Mouse (Mus musculus) CH12.LX (cell line): ENCODE results near the gene Cct8. TPM values are rescaled to one million over a fixed set of nuclear protein-coding genes. Genes with fewer than 3 reads are reported as not detected.
A peak's percentile ranks its signal among the peaks of the same experiment; 100 is the strongest.
"Not testable (repeated sequence)": the region's sequence is repeated elsewhere in the genome, so short reads cannot be mapped to it uniquely, and the experiment has no call there.

Experiments
- DNase-seq: peaks from one replicate; pipeline ENCODE4 v3.0.0-alpha.2; 2013; ENCODE audit errors: extremely low read depth
- H3K27ac ChIP-seq: 2 replicates; pipeline ENCODE4 v1.5.1; 2012; ENCODE audit warnings: low read depth, mild to moderate bottlenecking, control low read depth, moderate library complexity; ENCODE audit not compliant: insufficient read depth
- H3K27me3 ChIP-seq: replicated peaks from 2 replicates; pipeline ENCODE3; 2012; ENCODE audit warnings: inconsistent platforms
- H3K36me3 ChIP-seq, 2 experiments: replicated peaks in 1 of 2; 2 replicates each; pipeline versions ENCODE3 to v1.6.1; 2012; ENCODE audit warnings: inconsistent platforms in 1 of 2, low read length in 1 of 2, mild to moderate bottlenecking in 1 of 2, mixed read lengths in 1 of 2, moderate library complexity in 1 of 2; ENCODE audit not compliant: control insufficient read depth in 1 of 2, insufficient read depth in 1 of 2
- H3K4me1 ChIP-seq, 2 experiments: 2 replicates each; pipeline ENCODE4 v1.6.1; 2012; ENCODE audit warnings: inconsistent platforms in 1 of 2, moderate library complexity in 1 of 2; ENCODE audit not compliant: insufficient read depth in 2 of 2, control insufficient read depth in 1 of 2
- H3K4me2 ChIP-seq: 2 replicates; pipeline ENCODE4 v1.6.1; 2012; ENCODE audit warnings: low read depth, mild to moderate bottlenecking, control low read depth; ENCODE audit not compliant: poor library complexity, insufficient read depth, severe bottlenecking
- H3K4me3 ChIP-seq, 3 experiments: fragments of 150-350 bp in 1 of 3; sonication (generic) in 1 of 3; replicated peaks in 1 of 3; 2 replicates each; pipeline versions ENCODE3 to v1.5.1; 2011 to 2012; ENCODE audit warnings: low read depth in 2 of 3, low read length in 2 of 3, mild to moderate bottlenecking in 2 of 3, moderate library complexity in 2 of 3, control low read depth in 1 of 3, improper control_type of control experiment in 1 of 3, inconsistent platforms in 1 of 3, mixed read lengths in 1 of 3; ENCODE audit not compliant: poor library complexity in 1 of 3
- H3K79me2 ChIP-seq: replicated peaks from 2 replicates; pipeline ENCODE4 v1.6.1; 2012; ENCODE audit warnings: mild to moderate bottlenecking, moderate library complexity; ENCODE audit not compliant: control insufficient read depth, poor library complexity, insufficient read depth, severe bottlenecking; ENCODE audit errors: extremely low read depth
- H3K9ac ChIP-seq: 2 replicates; pipeline ENCODE4 v1.6.1; 2012; ENCODE audit warnings: low read depth, mild to moderate bottlenecking, control low read depth, moderate library complexity; ENCODE audit not compliant: insufficient read depth
- H3K9me3 ChIP-seq: replicated peaks from 2 replicates; pipeline ENCODE3; 2012; ENCODE audit warnings: low read length, inconsistent platforms, mixed read lengths
- EP300 ChIP-seq: IDR thresholded peaks from 2 replicates; pipeline ENCODE4 v1.6.1; 2011; ENCODE audit warnings: low read length, improper control_type of control experiment
- MAFK ChIP-seq: IDR thresholded peaks from 2 replicates; pipeline ENCODE4 v1.6.1; 2011; ENCODE audit warnings: low read length, improper control_type of control experiment; ENCODE audit not compliant: insufficient replicate concordance
- MAX ChIP-seq: IDR thresholded peaks from 2 replicates; pipeline ENCODE4 v1.6.1; 2011; ENCODE audit warnings: low read length, improper control_type of control experiment
- NELFE ChIP-seq: IDR thresholded peaks from 2 replicates; pipeline ENCODE4 v1.6.1; 2011; ENCODE audit warnings: low read depth, low read length, improper control_type of control experiment
- NRF1 ChIP-seq: IDR thresholded peaks from 2 replicates; pipeline ENCODE4 v1.6.1; 2014; ENCODE audit warnings: low read depth, mild to moderate bottlenecking, inconsistent platforms, low read length, improper control_type of control experiment, moderate library complexity
- POLR2AphosphoS2 ChIP-seq: IDR thresholded peaks from 2 replicates; pipeline ENCODE4 v1.6.1; 2011; ENCODE audit warnings: low read depth, low read length, improper control_type of control experiment
- SIN3A ChIP-seq: IDR thresholded peaks from 2 replicates; pipeline ENCODE4 v1.6.1; 2012; ENCODE audit warnings: low read length, improper control_type of control experiment, inconsistent platforms
- TCF12 ChIP-seq: IDR thresholded peaks from 2 replicates; pipeline ENCODE4 v1.6.1; 2014; ENCODE audit warnings: low read depth, mild to moderate bottlenecking, inconsistent platforms, low read length, improper control_type of control experiment
- ZKSCAN1 ChIP-seq: IDR thresholded peaks from 2 replicates; pipeline ENCODE4 v1.6.1; 2012; ENCODE audit warnings: low read depth, inconsistent platforms, low read length, improper control_type of control experiment, borderline replicate concordance
- ZNF384 ChIP-seq: IDR thresholded peaks from 2 replicates; pipeline ENCODE4 v1.6.1; 2012; ENCODE audit warnings: low read depth, low read length, improper control_type of control experiment, inconsistent platforms
- dilution Hi-C: fragments of 300-500 bp; cut with MboI; formaldehyde crosslinking; loops from 2 replicates; pipeline ENCODE4 v1.14.3; 2020; ENCODE audit warnings: low sequenced_read_pairs; ENCODE audit not compliant: extremely low pct_unique_long_range_greater_than_20kb, extremely low pct_ligation_motif_present
- in situ Hi-C: fragments of 300-500 bp; cut with MboI; formaldehyde crosslinking; loops from 3 replicates; pipeline ENCODE4 v1.14.3; 2019; ENCODE audit warnings: low sequenced_read_pairs, low pct_ligation_motif_present, low pct_unique_long_range_greater_than_20kb, mixed read lengths
- polyA plus RNA-seq: library from polyadenylated mRNA; unstranded; fragments of >175 nt; gene quantifications from 2 replicates; pipeline ENCODE4 v1.2.1, GENCODE M21; 2012; ENCODE audit warnings: low read depth; ENCODE audit not compliant: insufficient read length
- total RNA-seq, 2 experiments: library from RNA; depleted of rRNA; stranded (reverse); fragments of 300-350 nt in 1 of 2; fragments of >200 nt in 1 of 2; gene quantifications; 2 replicates each; pipeline ENCODE4 v1.2.3; 2012 to 2014

The Cct8 gene
- total and polyA plus RNA-seq, 3 experiments, result 350 to 1,169 (median 863) TPM

DNA sequence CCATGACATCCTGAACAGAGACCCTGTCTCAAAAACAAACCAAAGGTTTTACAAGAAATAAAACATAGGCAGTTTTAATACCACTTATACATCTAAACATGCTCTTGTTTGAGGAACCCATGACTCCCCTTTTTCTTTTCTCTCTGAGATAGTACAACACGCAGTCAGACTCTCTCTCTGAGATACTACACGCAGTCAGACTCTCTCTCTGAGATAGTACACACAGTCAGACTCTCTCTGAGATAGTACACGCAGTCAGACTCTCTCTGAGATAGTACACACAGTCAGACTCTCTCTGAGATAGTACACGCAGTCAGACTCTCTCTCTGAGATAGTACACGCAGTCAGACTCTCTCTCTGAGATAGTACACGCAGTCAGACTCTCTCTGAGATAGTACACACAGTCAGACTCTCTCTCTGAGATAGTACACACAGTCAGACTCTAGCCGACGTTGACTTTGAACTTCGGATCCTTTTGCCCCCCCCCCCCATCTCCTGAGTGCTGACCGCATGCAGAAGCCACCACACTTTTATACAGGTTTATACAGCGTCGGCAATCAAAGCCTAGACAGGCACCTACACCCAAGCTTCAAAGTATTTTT lies 3.4 kb downstream of the Cct8 start:
- Histone ChIP-seq H3K79me2 (peaks cover 59% of the 10 kb centered on the region), H3K4me1 (peaks cover 5 to 21% of the 10 kb centered on the region in 2 experiments; a peak in 3 of 4 replicates)
- H3K4me3 ChIP-seq, in situ Hi-C loops, dilution Hi-C loops, DNase-seq, H3K9ac ChIP-seq: not testable (repeated sequence)
- peak; percentile 79 for TF ChIP-seq ZKSCAN1
- TF ChIP-seq, all 38 proteins: peak for 1; not testable (repeated sequence) for 37
- H3K4me2 ChIP-seq, H3K27ac ChIP-seq, H3K27me3 ChIP-seq, H3K9me3 ChIP-seq: not testable (repeated sequence)
- H3K36me3 ChIP-seq, result peaks cover 52 to 67% of the 10 kb centered on the region in 2 experiments

DNA sequence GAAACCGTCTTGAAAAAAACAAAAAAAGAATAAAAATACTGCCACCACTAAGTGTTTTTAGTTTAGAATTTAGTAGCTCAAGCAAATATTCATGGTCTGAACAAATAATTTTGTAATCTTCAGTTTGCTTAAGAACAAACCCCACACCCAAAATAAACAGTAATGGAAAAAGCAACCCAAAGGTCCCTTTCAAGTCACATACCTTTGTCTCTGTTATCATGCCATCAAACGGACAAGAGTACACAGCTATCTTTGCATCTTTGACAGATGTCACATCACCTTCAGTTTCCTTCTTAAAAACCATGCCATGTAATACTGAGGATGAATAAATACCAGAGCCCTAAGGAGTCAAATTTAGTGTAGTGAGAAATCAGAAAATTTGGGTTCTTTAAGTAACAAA lies 7.1 kb downstream of the Cct8 start:
- no peak overlapping the region for H3K9ac ChIP-seq
- no peak for DNase-seq
- H3K4me3 ChIP-seq, result no peak overlapping the region
- dilution Hi-C loops (no loop called here), in situ Hi-C loops (no loop called here)
- H3K36me3 ChIP-seq, result peaks cover 76 to 93% of the 10 kb centered on the region in 2 experiments
- no peak overlapping the region for H3K27ac ChIP-seq
- H3K4me1 ChIP-seq, result peaks cover 3 to 17% of the 10 kb centered on the region in 2 experiments; a peak in 3 of 4 replicates
- TF ChIP-seq POLR2AphosphoS2 (0 out of 2 replicates have a peak, but pooled peaks have one; percentile 50), MAFK (no peak)
- peaks cover 39% of the 10 kb centered on the region for H3K79me2 ChIP-seq
- no peak overlapping the region for H3K4me2 ChIP-seq
- H3K9me3 ChIP-seq, result no peaks in the 10 kb centered on the region
- H3K27me3 ChIP-seq, result no peaks in the 10 kb centered on the region

DNA sequence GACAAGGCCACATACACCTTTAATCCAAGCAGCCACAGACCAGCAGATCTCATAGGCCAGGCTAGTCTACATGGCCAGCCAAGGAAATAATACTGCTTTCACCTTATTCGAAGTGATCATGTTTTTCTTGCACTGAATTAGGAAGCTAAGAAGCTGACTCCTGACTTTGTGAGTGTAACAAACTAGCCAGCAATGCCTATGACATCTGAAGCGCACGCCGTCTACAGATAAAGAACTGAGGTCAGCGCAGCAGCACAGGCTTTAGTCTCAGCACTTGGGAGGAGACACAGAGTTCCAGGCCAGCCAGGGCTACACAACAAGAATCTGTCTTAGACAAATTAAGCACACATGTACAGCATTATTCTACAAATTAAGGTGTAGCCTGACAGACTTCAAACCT lies 8.9 kb downstream of the Cct8 start:
- Histone ChIP-seq H3K9me3 (no peaks in the 10 kb centered on the region), H3K4me1 (peaks cover 3 to 5% of the 10 kb centered on the region in 2 experiments; a peak in 3 of 4 replicates), H3K79me2 (peaks cover 29% of the 10 kb centered on the region), H3K9ac (no peak overlapping the region), H3K4me3 (no peak overlapping the region), H3K27ac (no peak overlapping the region), H3K36me3 (peaks cover 81 to 95% of the 10 kb centered on the region in 2 experiments), H3K27me3 (no peaks in the 10 kb centered on the region), H3K4me2 (no peak overlapping the region)
- no peak for TF ChIP-seq NRF1
- no peak for TF ChIP-seq NELFE
- no peak for TF ChIP-seq MAX
- no peak for TF ChIP-seq ZKSCAN1
- TF ChIP-seq SIN3A, result no peak
- no peak for TF ChIP-seq EP300
- TF ChIP-seq TCF12, result no peak
- no peak for TF ChIP-seq ZNF384
- in situ Hi-C loops (no loop called here), dilution Hi-C loops (no loop called here)
- DNase-seq, result no peak
